Mouse (Mus musculus) liver (tissue): Measurements from ENCODE around the gene Tmem243.
A peak's percentile ranks its signal among the peaks of the same experiment; 100 is the strongest.
"Not testable (repeated sequence)": the region's sequence is repeated elsewhere in the genome, so short reads cannot be mapped to it uniquely, and the experiment has no call there.

ENCODE experiments used
- DNase-seq: peaks from one replicate; pipeline ENCODE4 v3.0.0-alpha.2; 2020; ENCODE audit warnings: mixed read lengths

The Tmem243 gene

DNA sequence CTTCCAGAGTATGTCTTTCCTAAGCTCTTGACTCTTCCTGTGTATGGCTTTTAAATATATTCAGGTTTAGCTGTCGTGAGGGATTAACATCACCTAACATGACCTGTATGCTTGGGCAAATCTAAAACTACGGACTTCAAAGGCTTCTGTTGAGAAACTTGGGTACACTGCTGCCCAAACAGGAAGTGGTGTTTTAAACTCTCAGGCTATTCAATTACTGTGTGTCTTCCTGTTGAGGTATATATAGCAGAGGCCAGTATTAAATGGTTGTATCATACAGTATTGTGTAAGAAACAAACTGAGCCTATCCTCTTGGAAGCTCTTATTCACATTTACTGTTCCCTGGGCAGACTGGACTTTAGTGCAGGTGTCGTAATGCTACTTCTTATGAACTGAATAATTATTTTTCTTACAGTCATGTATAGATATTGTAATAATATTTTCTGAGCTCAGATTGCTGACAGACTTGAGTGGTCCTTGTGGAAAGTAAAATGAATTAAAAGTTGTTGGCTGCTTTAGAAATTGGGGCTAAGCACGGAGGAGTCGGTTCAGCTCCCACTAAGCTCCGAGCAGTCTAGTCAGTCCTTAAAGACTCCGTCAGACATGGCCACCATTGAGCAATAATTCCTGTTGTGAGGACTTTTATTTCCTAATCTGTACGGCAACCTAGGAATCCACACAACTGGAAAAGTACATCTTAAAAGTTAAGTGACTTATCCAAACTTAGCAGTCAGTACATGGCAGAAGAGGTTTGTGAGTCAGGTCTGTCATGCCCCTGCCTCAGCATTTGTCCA is 7.0 kb downstream of the Tmem243 start:
- no peak for DNase-seq

DNA sequence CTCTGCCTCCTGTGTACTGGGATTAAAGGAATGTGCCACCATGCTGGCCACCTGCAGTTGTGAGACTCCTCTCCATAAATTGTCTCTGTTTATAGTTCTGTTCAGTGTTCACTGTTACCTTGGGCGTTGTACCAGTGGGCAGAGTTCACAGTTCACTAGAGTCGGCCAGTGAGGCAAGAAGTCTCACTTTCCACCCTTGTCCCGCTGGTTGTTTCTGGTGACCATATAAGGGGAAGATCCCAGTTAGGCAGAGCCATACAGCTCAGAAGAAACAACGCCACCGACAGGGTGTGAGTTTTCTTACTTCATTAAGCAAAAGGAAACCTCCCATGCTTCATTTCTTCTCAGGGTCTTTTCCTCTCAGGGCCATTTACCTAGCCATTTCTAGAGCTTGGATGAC is 8.0 kb downstream of the Tmem243 start:
- no peak for DNase-seq

DNA sequence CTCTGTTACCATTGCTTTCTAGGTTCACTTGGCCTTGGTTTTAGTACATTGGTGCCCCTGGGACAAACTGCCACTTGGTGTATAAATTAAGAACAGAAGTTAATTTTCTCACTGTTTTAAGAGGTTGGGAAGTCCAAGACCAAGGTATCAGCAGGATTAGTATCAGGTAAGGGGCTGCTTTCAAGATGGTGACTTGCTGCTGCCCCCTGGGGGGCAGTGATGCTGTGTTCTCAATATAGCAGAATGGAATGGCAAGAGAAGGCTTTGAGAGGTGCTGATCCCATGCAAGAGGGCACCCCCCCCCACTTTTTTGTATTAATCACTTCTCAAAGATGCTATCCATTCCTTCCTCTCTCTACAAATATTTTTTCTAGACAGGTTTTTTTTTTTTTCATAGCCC is 9.1 kb downstream of the Tmem243 start:
- DNase-seq, result no peak

DNA sequence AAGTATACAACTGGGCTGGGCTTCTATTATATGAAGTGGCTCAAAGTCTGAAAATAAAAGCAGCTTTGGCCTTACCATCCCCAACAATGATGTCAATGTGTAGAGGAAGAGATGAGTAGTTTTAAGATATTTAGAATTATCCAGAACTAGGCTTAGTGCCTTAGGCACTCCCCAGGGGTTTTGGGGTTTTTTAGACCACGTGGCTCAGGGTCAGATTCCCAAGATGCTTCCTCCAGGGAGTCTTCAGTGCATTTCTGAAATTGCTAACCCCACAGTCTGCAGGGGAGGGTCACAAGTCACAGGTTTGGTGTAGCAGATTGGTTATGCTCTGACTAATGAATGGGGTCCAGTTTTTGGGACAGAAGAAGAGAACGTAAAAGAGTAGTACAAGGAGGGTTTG is 10.8 kb downstream of the Tmem243 start:
- no peak for DNase-seq

DNA sequence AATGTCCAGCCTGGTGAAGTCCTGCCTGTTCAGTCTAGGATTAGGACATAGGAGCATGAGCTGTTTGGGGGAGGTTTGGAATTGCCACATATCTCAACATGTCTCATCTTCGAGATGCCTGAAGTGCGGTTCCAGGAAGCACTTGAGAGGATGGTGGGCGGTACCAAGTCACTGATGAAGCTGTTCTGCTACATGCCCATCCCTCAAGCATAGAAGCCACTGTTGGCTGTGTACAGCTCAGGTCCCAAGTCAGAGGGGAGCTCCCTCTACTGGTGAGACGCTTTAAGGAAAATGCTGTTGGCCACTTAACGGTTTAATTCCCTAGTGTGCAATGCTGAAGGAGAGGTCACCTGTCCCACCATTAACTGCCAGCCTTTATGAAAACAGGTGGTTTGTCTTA is 11.3 kb downstream of the Tmem243 start:
- peak; percentile 41 for DNase-seq

DNA sequence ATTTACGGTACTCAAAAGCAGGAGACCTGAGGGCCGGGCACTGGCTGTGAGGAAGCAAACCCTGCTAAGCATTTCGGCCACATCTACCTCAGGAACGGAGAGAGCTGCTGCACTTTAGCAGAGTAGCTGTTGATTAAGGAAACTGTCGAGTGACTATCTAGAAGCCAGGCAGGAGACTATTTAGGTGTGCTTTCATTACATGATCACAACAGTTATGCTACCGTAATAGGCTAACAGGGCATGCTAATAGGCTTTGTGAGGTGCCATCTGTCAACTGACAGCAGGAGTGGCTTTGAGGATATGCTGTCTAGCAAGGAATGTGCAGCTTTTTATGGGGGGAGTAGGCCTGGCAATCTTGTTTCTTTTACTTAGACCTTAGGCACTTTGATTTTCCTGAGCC is 13.7 kb downstream of the Tmem243 start:
- DNase-seq, result no peak

DNA sequence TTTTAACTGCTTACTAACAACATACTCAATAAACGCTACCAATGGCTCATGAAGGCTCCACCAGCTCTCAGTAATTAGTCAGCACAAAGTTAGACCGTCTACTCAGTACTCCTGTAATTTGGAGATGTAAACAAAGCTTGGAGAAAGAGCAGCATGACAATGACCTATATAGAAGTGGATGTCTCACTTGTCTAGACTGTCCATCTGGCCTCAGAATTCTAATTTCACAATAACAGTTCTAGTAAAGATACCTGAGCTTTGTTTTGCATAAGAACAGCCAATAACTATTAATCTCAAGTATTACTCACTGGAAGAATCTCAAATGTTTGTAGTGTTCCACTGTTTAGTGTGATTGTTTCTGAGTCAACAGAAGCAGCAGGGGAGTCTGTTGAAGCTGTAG is 23.7 kb downstream of the Tmem243 start:
- no peak for DNase-seq

DNA sequence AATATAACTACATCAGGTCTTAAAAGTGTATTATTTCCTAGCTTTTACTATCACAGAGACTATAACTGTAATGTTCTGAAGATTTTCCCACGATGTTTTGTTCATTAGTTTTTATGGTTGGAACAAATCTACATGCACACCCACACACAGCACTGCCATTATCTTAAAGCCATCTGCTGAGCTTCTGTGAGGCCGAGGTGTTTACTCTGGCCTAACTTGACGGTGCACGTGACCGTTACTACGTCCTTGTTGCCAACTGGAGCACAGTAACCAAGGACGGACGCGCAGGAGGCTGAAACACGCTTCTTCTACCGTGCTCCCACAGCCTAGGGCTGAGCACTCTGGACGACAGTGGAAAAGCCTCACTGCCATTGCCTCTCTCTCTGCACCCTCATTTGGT is 28.1 kb downstream of the Tmem243 start:
- no peak for DNase-seq

DNA sequence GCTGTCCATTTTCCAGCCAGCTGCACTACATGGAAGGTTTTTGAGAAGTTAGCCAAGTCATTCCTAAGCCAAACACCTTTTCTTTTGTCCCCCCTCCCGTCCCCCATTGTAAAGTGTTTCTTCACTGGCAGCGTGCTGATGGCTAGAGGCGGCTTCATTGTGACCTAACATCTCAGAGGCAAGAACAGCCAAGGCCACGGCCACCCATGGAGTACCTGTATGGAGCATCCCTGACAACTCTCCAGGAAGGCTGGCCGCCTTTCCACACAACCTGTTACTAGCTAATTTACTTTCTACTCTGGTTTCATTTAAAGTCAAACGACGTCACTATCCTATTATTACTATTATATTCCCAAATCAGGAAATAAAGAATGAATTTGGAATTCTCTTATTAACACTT is 31.3 kb downstream of the Tmem243 start:
- DNase-seq, result no peak

DNA sequence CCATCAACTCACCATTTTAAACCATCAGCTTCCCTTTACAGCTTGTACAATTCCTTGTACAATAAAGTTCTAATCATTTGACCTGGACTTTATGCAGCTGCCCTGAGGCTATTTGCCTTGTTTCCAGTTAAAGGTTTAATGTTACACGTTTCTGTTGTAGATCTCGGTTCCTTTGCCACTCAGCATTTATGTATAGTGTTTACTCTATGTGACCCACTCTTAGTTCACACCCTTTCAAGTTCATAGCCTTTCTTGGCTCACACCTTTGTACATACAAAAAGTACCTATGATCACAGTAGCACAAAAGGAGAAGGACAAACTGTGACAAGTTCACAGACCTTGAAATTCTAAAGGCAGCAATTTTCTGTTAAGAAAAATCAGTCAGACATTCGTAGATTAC is 35.1 kb downstream of the Tmem243 start:
- DNase-seq, result no peak

DNA sequence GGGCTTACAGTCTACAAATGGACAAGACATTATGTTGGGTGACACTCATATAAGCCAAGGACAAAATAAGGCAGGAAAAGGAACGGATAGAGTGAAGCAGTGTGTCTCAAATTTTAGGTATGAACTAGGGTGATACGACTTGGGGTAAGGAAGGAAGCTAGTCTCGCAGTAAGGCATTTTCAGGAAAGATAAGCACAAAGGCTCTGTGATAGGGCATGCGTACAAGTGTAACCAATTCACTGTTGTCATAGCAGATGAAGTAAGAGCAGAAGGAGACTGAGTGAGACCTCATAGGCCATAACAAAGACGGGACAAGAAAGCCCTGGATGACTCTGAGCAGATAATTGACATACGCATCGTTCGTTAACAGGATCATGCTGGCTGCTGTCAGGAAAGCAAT is 40.3 kb downstream of the Tmem243 start:
- no peak for DNase-seq

DNA sequence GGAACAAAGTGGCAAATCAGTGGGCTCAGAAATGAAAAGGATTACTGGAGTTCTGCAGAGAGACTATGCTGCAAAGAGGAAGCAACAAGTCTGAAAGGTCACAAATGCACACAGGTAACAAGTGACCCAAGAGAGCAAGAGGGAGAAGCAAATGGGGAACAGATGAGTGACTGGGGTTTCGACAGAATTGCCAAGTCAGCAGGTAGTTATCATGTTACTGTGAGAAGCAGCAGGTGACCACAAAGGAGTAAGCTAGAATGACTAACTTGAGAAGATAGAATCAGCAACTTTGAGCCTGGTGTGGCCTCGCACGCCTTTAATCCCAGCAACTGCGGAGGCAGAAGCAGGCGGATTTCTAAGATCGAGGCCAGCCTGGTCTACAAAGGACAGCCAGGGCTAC is 41.9 kb downstream of the Tmem243 start:
- DNase-seq, result no peak

DNA sequence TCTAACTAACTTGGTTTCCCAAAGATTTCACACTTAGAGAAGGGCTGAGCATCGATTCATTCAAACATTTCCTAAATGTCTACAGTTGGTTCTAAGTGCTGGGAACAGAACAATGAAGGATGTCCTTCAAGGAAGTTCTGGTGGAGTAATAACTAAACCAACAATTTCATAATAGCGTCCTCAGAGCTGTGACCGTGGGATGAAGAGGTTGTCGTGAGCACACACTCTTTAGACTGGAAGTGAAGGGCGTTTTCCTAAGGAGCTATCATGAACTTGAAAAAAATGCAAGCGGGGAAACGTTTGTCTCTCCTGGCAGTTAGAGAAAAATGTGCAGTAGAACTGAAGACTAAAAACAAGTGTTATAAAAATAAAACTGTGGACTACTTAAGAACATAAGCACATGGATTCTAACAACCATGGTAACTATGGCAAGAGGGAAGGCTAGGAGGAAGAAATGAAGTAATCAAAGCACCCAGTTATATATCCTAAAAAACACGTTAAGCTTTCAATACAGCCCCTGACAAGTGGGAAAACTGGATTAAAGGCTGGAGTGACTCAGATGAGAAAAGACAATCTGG is 48.9 kb downstream of the Tmem243 start:
- no peak for DNase-seq

DNA sequence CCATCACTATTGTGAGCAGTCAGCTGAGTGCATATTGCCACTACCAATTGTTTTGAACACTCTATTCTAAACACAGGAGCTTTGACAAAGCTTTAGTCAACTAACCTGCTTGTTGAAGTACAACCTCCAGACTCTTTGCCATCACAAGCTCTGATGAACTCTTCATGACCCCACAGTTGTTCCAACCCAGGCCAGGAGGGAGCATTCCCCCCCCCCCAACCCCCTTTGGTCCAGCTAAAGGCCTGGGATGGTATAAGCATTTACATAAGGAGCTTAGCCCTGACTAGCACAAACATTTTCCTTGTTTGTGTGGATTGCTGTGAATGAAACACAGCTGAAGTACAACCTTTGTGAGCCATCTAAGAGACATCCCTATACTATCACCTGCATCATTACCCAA is 56.3 kb downstream of the Tmem243 start:
- DNase-seq, result no peak

DNA sequence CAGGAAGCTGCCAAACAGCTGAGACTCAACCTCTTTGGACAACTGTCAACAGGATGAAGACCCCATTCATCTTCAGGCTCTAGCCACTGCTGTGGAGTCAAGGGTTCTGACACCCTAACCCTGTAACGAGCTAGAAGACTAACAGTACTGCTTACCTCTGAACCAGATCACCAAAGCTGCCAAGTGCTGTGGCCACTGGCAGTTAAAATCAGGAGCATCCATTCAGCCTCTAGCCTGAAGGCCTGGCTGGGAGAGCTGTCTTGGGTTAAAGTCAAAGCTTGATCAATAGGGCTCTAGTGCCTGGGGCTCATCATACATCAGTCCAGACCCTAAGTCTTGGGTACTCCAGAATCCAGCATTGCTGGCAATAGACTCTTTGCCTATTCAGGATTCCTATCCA is 56.9 kb downstream of the Tmem243 start:
- DNase-seq, result no peak

DNA sequence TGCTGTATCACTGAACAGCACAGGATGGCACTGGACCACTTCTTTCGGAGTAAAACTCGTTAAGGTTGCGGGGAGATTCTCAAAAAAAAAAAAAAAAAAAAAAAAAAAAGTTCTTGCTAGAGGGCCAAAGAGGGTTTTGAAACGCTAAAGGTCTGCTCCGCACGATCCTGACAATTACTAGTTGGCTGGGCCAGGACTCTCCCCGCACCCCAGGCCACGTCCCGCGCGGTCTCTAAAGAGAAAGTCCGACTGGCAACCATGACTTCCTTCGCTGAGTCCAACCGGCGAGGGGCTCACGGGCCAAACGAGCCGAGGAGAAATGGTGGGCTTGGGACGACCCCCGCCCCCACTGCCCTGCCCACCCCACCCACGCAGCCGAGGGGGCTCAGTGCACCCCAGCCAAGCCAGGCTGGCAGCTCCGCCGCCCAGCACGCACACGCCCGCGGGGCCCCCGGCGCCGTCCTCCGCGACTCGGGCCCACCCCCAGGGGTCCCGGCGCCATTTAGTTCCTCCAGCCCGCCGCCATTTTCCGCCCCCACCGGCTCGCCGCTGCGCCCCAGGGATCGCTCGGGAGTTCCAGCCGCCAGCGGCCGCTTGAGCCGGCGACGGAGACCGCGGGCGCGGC is 60.5 kb downstream of the Tmem243 start:
- DNase-seq, result peak; percentile 37

DNA sequence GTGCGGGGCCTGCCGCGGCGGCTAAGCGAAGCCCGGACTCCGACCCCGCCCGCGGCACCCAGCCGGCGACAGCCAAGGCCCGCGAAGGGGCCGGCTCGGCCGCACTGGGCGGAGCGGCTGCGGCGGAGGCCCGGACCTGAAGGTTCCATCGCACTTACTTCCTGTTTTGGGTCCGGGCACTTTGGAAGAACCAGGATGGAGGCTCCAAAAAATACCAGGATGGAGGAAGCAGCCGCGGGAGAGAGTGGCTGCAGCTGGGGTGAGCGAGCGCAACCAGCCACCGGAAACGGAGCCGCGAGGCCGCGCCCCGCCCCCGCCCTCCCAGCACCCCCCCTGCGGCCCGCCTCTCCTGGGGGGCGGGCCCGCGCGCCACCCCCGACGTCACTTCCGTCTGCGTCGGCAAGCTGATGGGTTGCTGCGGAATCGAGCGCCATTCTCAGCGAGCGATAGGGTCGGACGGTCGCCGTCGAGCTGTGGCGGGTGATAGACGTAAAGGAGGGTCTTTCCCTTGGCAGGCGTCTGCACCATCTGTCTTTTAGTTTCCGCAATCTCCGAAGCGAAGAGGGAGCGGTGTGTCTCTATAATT is 61.1 kb downstream of the Tmem243 start, which contains the start of gene Dmtf1:
Dmtf1 (minus strand) TSS at position 321 of the 586 bp plus-strand sequence.
- DNase-seq, result peak; percentile 92

DNA sequence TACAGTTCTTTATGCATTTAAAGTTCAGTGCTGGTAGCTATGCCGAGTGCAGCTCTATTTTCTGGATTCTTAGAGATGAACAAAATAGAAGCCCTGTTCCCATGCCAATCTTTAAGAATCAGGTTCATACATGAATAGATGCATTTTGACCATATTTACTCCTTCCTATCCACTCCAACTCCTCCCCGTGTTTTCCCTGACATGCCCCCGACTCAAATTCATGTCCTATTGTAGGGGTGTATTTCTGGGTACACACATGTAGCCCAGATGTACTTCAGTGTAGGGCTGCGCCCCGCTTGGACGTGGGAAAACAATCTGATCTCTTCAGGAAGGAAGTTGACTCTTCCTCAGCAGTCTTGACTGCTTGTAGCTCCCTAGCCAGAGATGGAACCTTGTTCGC is 61.6 kb downstream of the Tmem243 start:
- peak; percentile 5 for DNase-seq

DNA sequence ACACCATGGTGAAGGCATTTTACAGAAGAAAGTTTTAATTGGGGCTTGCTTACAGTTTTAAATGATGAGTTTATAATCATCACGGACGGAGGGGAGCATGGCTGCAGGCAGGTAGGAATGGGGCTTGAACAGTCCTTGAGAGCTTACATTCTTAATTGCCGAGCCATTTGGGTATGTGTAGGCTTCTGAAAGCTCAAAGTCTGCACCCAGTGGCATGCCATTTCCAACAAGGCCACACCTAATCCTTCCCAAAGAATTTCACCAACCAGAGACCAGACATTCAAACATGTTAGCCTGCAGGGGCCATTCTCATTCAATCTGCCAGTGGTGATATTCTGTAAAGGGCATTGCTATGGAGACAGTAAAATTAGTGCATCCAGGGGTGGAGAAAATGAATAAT is 62.9 kb downstream of the Tmem243 start:
- DNase-seq, result no peak

DNA sequence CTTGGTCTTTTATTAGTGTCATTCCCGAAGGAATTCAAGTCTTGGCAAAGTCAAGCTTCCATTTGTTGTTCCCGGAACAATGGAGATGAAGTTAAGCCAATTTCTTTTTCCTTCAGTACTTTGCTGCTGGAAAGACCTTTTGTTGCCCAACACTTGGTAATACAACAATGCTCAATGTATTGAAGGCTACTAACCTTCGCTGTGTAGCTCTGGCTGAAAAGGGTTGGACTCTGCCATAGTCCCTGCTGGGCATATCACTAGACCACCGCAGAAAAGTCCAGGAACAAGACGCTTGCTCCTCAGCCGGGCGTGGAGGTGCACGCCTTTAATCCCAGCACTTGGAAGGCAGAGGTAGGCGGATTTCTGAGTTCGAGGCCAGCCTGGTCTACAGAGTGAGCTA is 64.7 kb downstream of the Tmem243 start:
- not testable (repeated sequence) for DNase-seq

DNA sequence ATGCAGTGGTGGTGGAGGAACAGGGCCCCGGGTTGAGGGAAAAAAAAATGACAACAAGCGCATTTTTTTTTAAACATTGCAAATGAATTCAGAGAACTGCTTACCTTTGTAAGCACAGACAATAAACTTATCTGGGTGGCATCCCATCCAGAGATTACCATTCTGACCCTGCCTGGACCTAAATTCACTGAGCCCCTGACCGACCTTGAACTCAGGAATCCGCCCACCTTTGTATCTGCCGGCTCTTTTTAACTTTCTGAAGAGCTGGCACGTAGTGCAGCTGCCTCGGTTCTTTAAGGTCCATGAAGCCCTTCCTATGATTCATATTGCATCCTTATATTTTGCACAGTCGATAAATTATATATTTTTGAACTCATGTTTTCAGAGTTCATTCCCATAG is 65.9 kb downstream of the Tmem243 start:
- DNase-seq, result no peak

DNA sequence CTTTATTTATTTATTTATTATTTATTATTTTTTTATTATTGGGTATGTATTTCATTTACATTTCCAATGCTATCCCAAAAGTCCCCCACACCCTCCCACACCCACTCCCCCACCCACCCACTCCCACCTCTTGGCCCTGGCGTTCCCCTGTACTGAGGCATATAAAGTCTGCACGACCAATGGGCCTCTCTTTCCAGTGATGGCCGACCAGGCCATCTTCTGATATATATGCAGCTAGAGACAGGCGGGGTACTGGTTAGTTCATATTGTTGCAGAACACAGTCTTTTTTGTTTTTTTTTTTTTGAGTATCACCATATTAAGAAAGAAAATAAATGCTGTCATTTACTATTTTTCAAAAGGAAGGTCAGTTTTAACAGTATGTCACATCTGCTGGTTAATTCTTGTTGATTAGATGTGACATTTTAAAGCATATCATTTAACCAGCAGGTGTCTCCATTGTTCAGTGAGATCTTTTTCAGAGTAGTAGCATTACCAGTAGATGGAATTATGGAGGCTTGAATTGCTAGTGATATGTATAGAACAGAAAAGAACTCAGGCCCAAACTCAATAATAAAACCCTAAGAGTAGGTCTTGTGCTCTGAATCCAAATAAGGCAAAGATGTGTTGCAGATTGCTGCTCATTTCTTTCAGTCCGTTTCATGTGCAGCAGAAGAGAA is 69.0 kb downstream of the Tmem243 start:
- DNase-seq, result not testable (repeated sequence)

DNA sequence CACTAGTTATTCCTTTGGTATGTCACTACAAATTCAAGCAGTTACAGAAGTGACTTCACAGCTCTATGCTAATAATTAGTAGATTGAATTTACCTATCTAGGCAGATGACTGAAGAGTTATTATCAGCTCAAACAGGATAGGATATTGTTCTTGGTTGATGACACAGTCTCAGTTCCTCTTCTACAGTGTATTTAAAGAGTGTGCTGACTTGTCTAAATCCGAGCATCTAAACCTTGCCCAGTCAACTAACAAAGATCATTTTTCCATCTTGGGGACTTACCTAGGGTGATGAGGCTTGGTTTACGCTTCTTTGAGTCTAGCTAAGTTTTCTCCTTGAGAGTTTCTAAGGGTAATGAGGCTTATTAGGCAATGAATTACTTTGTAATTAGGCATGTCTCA is 72.8 kb downstream of the Tmem243 start:
- DNase-seq, result no peak
